Mouse (Mus musculus): ENCODE measurements around the gene Ppp1r26.

The Ppp1r26 gene

GRCm38 (mm10) chr2:28446515-28447314 is at the start of gene Ppp1r26:
Ppp1r26 (plus strand) TSS chr2:28446800.
- DNase-seq: peak; percentile 26 to 36

GRCm38 (mm10) chr2:28396928-28397327 is 49.7 kb upstream of the Ppp1r26 start:
- no peak for DNase-seq

- DNase-seq: no peak
Observed at GRCm38 (mm10) chr2:28397417-28398119, 49.0 kb upstream of the Ppp1r26 start.

GRCm38 (mm10) chr2:28401647-28402046 is 45.0 kb upstream of the Ppp1r26 start:
- no peak for DNase-seq

- no peak for DNase-seq
Observed at GRCm38 (mm10) chr2:28402128-28402527, 44.5 kb upstream of the Ppp1r26 start.

- DNase-seq: no peak
Observed at GRCm38 (mm10) chr2:28407796-28408195, 38.8 kb upstream of the Ppp1r26 start.

GRCm38 (mm10) chr2:28409144-28409543 is 37.5 kb upstream of the Ppp1r26 start:
- no peak for DNase-seq

- no peak for DNase-seq
Observed at GRCm38 (mm10) chr2:28409566-28409965, 37.0 kb upstream of the Ppp1r26 start.

- DNase-seq: no peak
Observed at GRCm38 (mm10) chr2:28412936-28413335, 33.7 kb upstream of the Ppp1r26 start.

- no peak for DNase-seq
Observed at GRCm38 (mm10) chr2:28414116-28414756, 32.4 kb upstream of the Ppp1r26 start.

- no peak for DNase-seq
Observed at GRCm38 (mm10) chr2:28414757-28415137, 31.9 kb upstream of the Ppp1r26 start.

- DNase-seq: no peak
Observed at GRCm38 (mm10) chr2:28415387-28416024, 31.1 kb upstream of the Ppp1r26 start.

GRCm38 (mm10) chr2:28416511-28416910 is 30.1 kb upstream of the Ppp1r26 start:
- no peak for DNase-seq

- peak; percentile 64 to 72 for DNase-seq
Observed at GRCm38 (mm10) chr2:28418034-28418433, 28.6 kb upstream of the Ppp1r26 start.

GRCm38 (mm10) chr2:28419898-28420297 is 26.7 kb upstream of the Ppp1r26 start:
- peak; percentile 40 to 55 for DNase-seq

- DNase-seq: peak; percentile 26 to 49
Observed at GRCm38 (mm10) chr2:28423167-28423566, 23.4 kb upstream of the Ppp1r26 start.

GRCm38 (mm10) chr2:28427226-28427625 is 19.4 kb upstream of the Ppp1r26 start:
- no peak for DNase-seq

GRCm38 (mm10) chr2:28430846-28431245 is 15.8 kb upstream of the Ppp1r26 start:
- DNase-seq: no peak

GRCm38 (mm10) chr2:28432811-28433210 is 13.8 kb upstream of the Ppp1r26 start:
- DNase-seq: no peak

GRCm38 (mm10) chr2:28433512-28433911 is 13.1 kb upstream of the Ppp1r26 start:
- DNase-seq: no peak

GRCm38 (mm10) chr2:28435401-28435800 is 11.2 kb upstream of the Ppp1r26 start:
- DNase-seq: no peak

GRCm38 (mm10) chr2:28440842-28441241 is 5.8 kb upstream of the Ppp1r26 start:
- no peak for DNase-seq

- no peak for DNase-seq
Observed at GRCm38 (mm10) chr2:28445082-28445481, 1.5 kb upstream of the Ppp1r26 start.

Data from thymus, postnatal 36 days (tissue).